Mouse (Mus musculus) CH12.LX (cell line): Measurements from ENCODE around the gene Fbxw17.
"Not testable (repeated sequence)": the region's sequence is repeated elsewhere in the genome, so short reads cannot be mapped to it uniquely, and the experiment has no call there.

Source experiments
- CTCF ChIP-seq, 2 experiments: IDR thresholded peaks in 1 of 2; conservative IDR thresholded peaks in 1 of 2; 2 replicates each; pipeline ENCODE4 v1.5.1; 2011 to 2012; ENCODE audit warnings: low read depth in 2 of 2, low read length in 2 of 2, improper control_type of control experiment in 1 of 2, inconsistent platforms in 1 of 2, mild to moderate bottlenecking in 1 of 2, moderate library complexity in 1 of 2
- ETS1 ChIP-seq: conservative IDR thresholded peaks from 2 replicates; pipeline ENCODE4 v1.6.1; 2012; ENCODE audit warnings: low read depth, mild to moderate bottlenecking, inconsistent platforms, low read length, improper control_type of control experiment, moderate library complexity
- GABPA ChIP-seq: IDR thresholded peaks from 2 replicates; pipeline ENCODE4 v1.6.1; 2012; ENCODE audit warnings: low read depth, low read length, improper control_type of control experiment, inconsistent platforms; ENCODE audit not compliant: insufficient replicate concordance
- KAT2A ChIP-seq: IDR thresholded peaks from 2 replicates; pipeline ENCODE4 v1.6.1; 2012; ENCODE audit warnings: low read length, improper control_type of control experiment, inconsistent platforms; ENCODE audit not compliant: insufficient replicate concordance
- MAZ ChIP-seq: IDR thresholded peaks from 2 replicates; pipeline ENCODE4 v1.6.1; 2012; ENCODE audit warnings: low read depth, mild to moderate bottlenecking, inconsistent platforms, low read length, improper control_type of control experiment, moderate library complexity
- MXI1 ChIP-seq: IDR thresholded peaks from 2 replicates; pipeline ENCODE4 v1.6.1; 2011; ENCODE audit warnings: mild to moderate bottlenecking, low read depth, low read length, improper control_type of control experiment
- NRF1 ChIP-seq: IDR thresholded peaks from 2 replicates; pipeline ENCODE4 v1.6.1; 2014; ENCODE audit warnings: low read depth, mild to moderate bottlenecking, inconsistent platforms, low read length, improper control_type of control experiment, moderate library complexity
- POLR2A ChIP-seq: IDR thresholded peaks from 2 replicates; pipeline ENCODE4 v1.6.1; 2011; ENCODE audit warnings: low read depth, mild to moderate bottlenecking, improper control_type of control experiment, low read length
- POLR2AphosphoS2 ChIP-seq: IDR thresholded peaks from 2 replicates; pipeline ENCODE4 v1.6.1; 2011; ENCODE audit warnings: low read depth, low read length, improper control_type of control experiment
- SIN3A ChIP-seq: IDR thresholded peaks from 2 replicates; pipeline ENCODE4 v1.6.1; 2012; ENCODE audit warnings: low read length, improper control_type of control experiment, inconsistent platforms
- ZC3H11A ChIP-seq: IDR thresholded peaks from 2 replicates; pipeline ENCODE4 v1.6.1; 2012; ENCODE audit warnings: low read depth, mild to moderate bottlenecking, inconsistent platforms, low read length, improper control_type of control experiment
- ZMIZ1 ChIP-seq: IDR thresholded peaks from 2 replicates; pipeline ENCODE4 v1.6.1; 2012; ENCODE audit warnings: low read depth, mild to moderate bottlenecking, inconsistent platforms, low read length, improper control_type of control experiment

GRCm38 (mm10) chr13:50372934-50373705 lies 44.5 kb upstream of the Fbxw17 start:
- not testable (repeated sequence) for TF ChIP-seq POLR2A; ZC3H11A; SIN3A; CTCF (conservative IDR thresholded peaks at IDR 0.05 in 1 of 2, IDR thresholded peaks at IDR 0.05 in 1 of 2; ENCODE audit: low read depth in 2 of 2, low read length in 2 of 2); KAT2A; MAZ; NRF1; MXI1; ETS1; GABPA; POLR2AphosphoS2; ZMIZ1
